Mouse (Mus musculus) B cell, adult (primary cell): ENCODE results near the gene Ms4a6d. TPM values are rescaled to one million over a fixed set of nuclear protein-coding genes. Genes with fewer than 3 reads are reported as not detected.

Experiments
- total RNA-seq: library from RNA; stranded (reverse); gene quantifications from 4 replicates; pipeline ENCODE4 v1.2.4, GENCODE M21; 2023; ENCODE audit not compliant: inconsistent age

Ms4a6d gene
- total RNA-seq: 2.6 to 4.4 TPM (median 2.8 TPM) in 4 replicates

DNA sequence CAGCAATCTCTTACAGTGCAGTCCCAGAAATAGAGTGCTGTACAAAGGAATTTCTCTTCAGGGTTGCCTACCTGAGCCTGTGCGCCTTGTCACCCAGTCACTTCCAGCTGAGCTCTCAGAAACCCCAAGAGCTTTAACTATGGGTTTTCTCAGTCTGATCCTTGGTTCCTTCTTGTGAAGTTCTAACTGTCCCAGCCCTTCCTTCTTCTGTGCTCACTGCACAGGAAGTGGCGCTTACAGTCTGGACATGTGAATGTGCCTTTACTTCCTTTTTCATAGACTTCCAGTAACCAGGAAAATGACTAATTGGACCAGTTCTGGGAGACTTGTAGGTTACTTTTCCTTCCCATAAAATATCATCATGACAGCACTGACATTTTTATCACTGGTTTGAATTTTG lies at the start of gene Ms4a6d:
Ms4a6d (minus strand) TSS at position 247 of the 400 bp plus-strand sequence.

GRCm38 (mm10) chr19:11640732-11641131 lies 36.1 kb upstream of the Ms4a6d start, which contains the start of gene Ms4a3:
Gene Ms4a3, minus strand, starts transcription at chr19:11640851.

GRCm38 (mm10) chr19:11623551-11623950 lies 18.9 kb upstream of the Ms4a6d start, which contains the start of gene Ms4a2:
Gene Ms4a2, minus strand, starts transcription at chr19:11623719.

Other genes with a start within 250 kb of the Ms4a6d start
- 1.7 to 3.0 TPM (median 2.1 TPM) in 4 replicates for gene Ms4a4a, start 229.3 kb downstream of the Ms4a6d start, total RNA-seq
- gene Ms4a4c, start 200.1 kb downstream of the Ms4a6d start, total RNA-seq: 171 to 202 TPM (median 193 TPM) in 4 replicates
- 19.0 to 28.4 TPM (median 21.9 TPM) in 4 replicates for gene Ms4a4b, start 161.3 kb downstream of the Ms4a6d start, total RNA-seq
- gene Ms4a6c, start 135.5 kb downstream of the Ms4a6d start, total RNA-seq: 17.6 to 21.8 TPM (median 20.2 TPM) in 4 replicates
- gene Gm8369, start 118.9 kb downstream of the Ms4a6d start, total RNA-seq: 189 to 234 TPM (median 225 TPM) in 4 replicates
- gene Ms4a6b, start 88.3 kb downstream of the Ms4a6d start, total RNA-seq: 75.6 to 97.7 TPM (median 82.5 TPM) in 4 replicates
- gene Ms4a4d, start 68.0 kb downstream of the Ms4a6d start, total RNA-seq: 0.32 to 0.48 TPM (median 0.45 TPM) in 3 of 4 replicates, not detected in the other
- gene Ms4a2, start 18.9 kb upstream of the Ms4a6d start, total RNA-seq: not detected in 4 replicates
- not detected in 4 replicates for gene Ms4a3, start 36.0 kb upstream of the Ms4a6d start, total RNA-seq
- gene Oosp2, start 55.7 kb upstream of the Ms4a6d start, total RNA-seq: 1.3 TPM in 1 of 4 replicates, not detected in the others
- gene Oosp1, start 86.3 kb upstream of the Ms4a6d start, total RNA-seq: 0.72 to 2.3 TPM (median 1.8 TPM) in 4 replicates
- not detected in 4 replicates for gene Oosp3, start 92.2 kb upstream of the Ms4a6d start, total RNA-seq
- not detected in 4 replicates for gene Gif, start 142.7 kb upstream of the Ms4a6d start, total RNA-seq
- 31.6 to 38.6 TPM (median 33.7 TPM) in 4 replicates for gene Mrpl16, start 165.5 kb upstream of the Ms4a6d start, total RNA-seq
- gene Stx3, start 214.6 kb upstream of the Ms4a6d start, total RNA-seq: 0.30 to 1.5 TPM (median 0.58 TPM) in 4 replicates
- not detected in 4 replicates for gene Olfr1417, start 234.4 kb upstream of the Ms4a6d start, total RNA-seq